Mouse (Mus musculus) hematopoietic stem cell, adult 5-6 weeks (primary cell): Measurements from ENCODE around the gene Cd63. TPM values are rescaled to one million over a fixed set of nuclear protein-coding genes. Genes with fewer than 3 reads are reported as not detected.

Experiments used
- ATAC-seq, 2 experiments: fragments of 125-278 bp in 1 of 2; replicated peaks in 1 of 2; 2 replicates each; pipeline ENCODE4 v1.8.0; 2016 to 2017; ENCODE audit warnings: inconsistent platforms in 2 of 2, mild to moderate bottlenecking in 2 of 2, moderate number of reproducible peaks in 2 of 2, low read depth in 1 of 2, moderate TSS enrichment in 1 of 2; ENCODE audit not compliant: low FRiP score in 2 of 2, poor library complexity in 2 of 2, severe bottlenecking in 2 of 2, insufficient read depth in 1 of 2, low TSS enrichment in 1 of 2
- total RNA-seq: library from RNA; stranded (forward); fragments of 172-1452, 232-1000 nt; gene quantifications from 2 replicates; pipeline ENCODE4 v1.2.3, GENCODE M21; 2017

The Cd63 gene
- total RNA-seq, 1 experiment from 2014 or later, result 54.5 TPM

DNA sequence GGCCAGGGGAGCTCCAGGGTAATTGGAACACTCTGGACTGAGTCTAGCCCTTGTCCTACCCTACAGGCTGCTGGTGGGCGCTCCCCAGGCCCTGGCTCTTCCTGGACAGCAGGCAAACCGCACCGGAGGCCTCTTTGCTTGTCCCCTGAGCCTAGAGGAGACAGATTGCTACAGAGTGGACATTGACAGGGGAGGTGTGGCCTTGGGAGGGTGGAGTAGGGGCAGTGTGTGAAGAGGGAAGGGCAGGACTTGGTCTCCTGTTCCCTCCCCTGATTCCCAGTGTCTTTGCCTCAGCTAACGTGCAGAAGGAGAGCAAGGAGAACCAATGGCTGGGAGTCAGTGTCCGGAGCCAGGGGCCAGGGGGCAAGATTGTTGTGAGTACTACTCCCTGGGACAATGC, 38.2 kb downstream of the Cd63 start:
- no peak for ATAC-seq

DNA sequence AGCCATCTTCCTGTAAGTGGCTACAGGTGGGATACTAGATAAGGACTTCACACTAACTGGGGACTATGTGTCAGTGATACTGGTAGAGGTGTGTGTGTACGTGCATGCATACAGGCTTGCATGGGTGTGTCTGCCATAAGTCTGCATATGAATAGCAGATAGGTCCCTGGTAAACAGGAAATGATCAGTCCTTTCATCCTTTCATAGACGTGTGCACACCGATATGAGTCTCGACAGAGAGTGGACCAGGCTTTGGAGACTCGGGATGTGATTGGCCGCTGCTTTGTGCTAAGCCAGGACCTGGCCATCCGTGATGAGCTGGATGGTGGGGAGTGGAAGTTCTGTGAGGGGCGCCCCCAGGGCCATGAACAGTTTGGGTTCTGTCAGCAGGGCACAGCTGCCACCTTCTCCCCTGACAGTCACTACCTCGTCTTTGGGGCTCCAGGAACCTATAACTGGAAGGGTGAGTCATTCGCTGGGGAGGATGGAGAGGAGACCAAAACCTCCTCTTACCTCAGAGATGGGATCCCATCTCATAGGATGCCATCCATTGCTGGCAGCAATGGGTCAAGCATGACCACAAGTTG, 39.8 kb downstream of the Cd63 start:
- no peak for ATAC-seq

DNA sequence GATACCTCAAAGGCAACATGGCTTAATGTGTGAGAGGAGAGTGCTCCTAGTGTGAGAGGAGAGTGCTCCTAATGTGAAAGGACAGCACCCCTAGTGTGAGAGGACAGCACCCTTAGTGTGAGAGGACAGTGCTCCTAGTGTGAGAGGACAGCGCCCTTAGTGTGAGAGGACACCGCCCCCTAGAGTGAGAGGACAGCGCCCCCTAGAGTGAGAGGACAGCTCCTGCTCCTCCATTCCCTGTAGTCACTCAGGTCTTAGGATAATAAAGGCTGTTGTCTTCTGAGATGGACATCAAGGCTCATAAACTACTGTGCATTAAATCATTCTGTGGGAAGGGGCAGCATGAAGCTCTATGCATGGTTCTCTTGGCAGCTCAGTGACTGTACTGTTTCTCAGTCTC, 44.9 kb downstream of the Cd63 start:
- peak; percentile 57 to 62; a peak in 3 of 4 replicates for ATAC-seq

DNA sequence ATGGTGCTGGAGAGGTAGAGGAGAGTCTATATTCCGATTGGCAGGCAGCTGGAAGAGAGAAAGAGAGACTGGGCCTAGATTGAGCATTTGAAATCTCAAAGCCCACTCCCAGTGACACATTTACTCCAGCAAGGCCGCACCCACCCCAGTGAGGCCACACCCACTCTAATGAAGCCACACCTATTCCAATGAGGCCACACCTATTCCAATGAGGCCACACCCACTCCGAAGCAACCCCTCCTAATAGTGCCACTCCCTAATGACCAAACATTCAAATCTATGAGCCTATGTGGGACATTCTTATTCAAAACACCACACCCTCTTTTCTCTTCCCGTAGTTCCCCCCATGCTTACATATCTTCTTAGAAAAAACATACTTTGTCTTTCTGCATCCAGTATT, 46.7 kb downstream of the Cd63 start:
- no peak for ATAC-seq

DNA sequence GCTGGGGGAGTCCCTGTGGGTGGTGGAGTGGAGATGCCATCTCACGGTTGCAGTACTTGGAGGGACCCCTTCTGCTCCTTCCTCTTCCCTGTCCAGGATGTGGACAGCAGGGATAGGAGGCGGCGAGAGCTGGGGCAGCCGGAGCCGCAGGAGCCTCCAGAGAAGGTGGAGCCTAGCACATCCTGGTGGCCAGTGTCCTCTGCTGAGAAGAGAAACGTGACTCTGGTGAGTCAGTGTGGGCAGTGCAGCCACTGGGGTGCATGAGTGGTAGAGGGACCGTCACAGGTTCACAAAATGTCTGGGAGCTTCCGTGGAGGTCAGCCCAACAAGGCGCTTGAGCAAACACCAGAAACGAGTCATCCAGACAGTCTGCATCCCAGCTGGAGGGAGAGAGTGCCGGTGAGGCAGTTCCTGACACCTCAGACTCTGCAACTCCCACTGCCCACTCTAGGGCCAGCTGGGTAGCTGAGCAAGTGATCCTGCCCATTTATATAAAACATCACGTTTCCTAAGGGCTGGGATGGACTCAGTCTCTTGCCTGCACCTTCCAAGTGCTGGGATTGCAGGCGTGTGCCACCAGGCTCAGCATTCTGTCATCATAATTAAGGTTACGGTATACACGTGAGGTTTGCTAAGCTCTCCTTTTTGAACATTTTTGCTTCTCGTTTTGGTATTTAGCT, 49.6 kb downstream of the Cd63 start:
- no peak for ATAC-seq

DNA sequence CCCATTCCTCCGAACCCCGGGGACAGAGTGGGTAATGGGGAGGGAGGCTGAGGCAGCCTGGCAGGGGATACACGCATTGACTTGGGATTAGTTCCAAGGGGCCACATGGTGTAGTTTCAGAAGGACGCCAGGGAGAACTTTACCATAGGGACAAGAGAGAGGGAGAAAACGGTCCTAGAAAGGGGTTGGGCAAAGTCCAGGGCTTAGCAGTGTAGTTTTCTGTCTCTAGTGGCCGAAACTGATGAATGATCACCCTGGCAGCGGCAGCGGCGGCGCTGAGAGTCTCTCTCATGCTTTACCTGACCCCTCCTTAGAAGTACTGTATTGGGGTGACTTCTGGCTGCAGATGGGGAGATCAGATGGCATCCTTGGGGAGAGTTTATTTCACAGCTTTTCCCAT, 57.6 kb downstream of the Cd63 start:
- ATAC-seq, result no peak

DNA sequence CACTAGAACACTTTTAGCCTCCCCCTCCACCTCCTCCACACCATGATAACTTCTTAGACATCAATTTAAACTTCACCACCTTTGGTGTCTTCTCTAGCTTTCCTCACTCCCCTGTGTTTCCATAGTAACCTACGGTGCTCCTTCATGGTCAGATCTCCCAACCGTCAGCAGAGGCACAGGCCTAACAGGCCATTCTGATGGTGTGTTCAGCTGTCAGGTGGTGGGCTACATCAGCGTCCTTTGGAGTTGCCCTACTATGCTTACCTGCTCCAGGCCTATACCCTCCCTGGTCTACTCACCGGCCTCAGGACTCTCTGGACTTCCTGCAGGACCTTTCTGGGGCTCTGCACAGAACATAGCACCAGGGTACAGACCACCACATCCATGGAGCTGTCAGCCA, 59.4 kb downstream of the Cd63 start:
- no peak for ATAC-seq

DNA sequence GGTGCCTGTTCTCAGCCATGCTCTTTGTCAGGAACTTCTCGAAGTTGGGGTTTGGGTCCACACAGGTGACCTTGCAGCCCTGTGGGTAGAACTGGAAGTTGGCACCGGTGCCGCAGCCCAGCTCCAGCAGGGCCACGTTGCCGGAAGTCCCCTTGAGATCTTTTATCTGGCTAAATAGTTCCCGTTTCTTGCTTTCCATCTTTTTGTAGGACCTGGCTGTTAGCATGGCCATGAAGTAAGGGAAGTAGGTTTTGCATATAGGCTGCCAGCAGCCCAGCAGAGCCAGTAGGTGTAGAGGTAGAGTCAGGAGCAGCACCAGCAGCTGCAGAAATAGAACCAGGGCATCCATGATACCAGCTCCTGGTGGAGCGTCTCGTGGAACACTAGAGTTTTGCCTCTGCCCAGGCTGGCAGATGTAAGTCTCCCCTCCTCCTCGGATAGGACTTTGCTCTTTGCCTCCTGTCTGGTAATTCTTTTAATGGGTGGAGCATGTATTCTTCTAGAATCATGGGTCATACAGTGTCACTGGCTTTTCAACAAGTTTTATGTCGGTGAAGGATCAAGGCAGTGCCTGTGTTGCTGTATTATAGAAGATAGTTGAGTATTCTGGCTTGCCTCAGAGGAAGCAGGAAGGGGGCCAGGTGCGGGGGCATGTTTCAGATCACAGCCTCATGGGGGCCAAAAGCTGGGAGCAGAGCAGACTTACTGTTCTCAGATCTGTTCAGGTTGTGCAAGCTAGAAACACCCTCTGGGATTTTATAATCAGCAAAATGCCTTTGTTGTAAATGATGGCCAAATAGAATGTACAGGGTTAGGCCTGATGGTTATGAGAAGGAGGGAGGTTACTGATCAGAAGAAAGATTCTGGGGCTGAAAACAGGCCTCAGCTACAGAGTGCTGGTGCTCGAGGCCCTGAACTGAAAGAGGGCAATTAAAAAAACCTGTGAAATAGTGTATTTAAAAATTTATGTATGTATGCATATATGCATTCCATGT, 60.1 kb downstream of the Cd63 start, which contains the start of gene Mettl7b:
Gene Mettl7b (minus strand): TSS at position 399 of the 995 bp plus-strand sequence.
- peak; percentile 59 to 61 for ATAC-seq

Other genes starting within 250 kb of the Cd63 start
- 7.7 and 8.0 TPM in 2 replicates for gene Suox, start 226.9 kb upstream of the Cd63 start, total RNA-seq
- gene Rab5b, start 204.7 kb upstream of the Cd63 start, total RNA-seq, result 36.4 and 51.5 TPM in 2 replicates
- gene Pmel, start 196.8 kb upstream of the Cd63 start, total RNA-seq, result 1.2 and 1.8 TPM in 2 replicates
- 72.5 and 89.6 TPM in 2 replicates for gene Cdk2, start 196.0 kb upstream of the Cd63 start, total RNA-seq
- 15.4 and 17.8 TPM in 2 replicates for gene Dgka, start 156.1 kb upstream of the Cd63 start, total RNA-seq
- gene Pym1, start 153.1 kb upstream of the Cd63 start, total RNA-seq, result 29.2 and 57.2 TPM in 2 replicates
- gene Mmp19, start 110.1 kb upstream of the Cd63 start, total RNA-seq, result 1.0 TPM in 1 of 2 replicates, not detected in the other
- gene Dnajc14, start 96.9 kb upstream of the Cd63 start, total RNA-seq, result 34.6 and 48.0 TPM in 2 replicates
- gene Tmem198b, start 96.6 kb upstream of the Cd63 start, total RNA-seq, result 4.9 and 6.8 TPM in 2 replicates
- 200 and 239 TPM in 2 replicates for gene Sarnp, start 83.7 kb upstream of the Cd63 start, total RNA-seq
- 61.1 and 74.1 TPM in 2 replicates for gene Ormdl2, start 79.3 kb upstream of the Cd63 start, total RNA-seq
- 1.8 and 2.7 TPM in 2 replicates for gene Gdf11, start 9.3 kb upstream of the Cd63 start, total RNA-seq
- gene Rdh5, start 21.9 kb downstream of the Cd63 start, total RNA-seq, result 1.3 and 5.1 TPM in 2 replicates
- gene Bloc1s1, start 23.0 kb downstream of the Cd63 start, total RNA-seq, result 52.2 and 102 TPM in 2 replicates
- gene Itga7, start 32.8 kb downstream of the Cd63 start, total RNA-seq, result not detected in 2 replicates
- gene Mettl7b, start 60.0 kb downstream of the Cd63 start, total RNA-seq, result not detected in 2 replicates
- not detected in 2 replicates for gene Olfr9, start 88.4 kb downstream of the Cd63 start, total RNA-seq
- gene Olfr763, start 109.8 kb downstream of the Cd63 start, total RNA-seq, result not detected in 2 replicates
- not detected in 2 replicates for gene Olfr764-ps1, start 138.9 kb downstream of the Cd63 start, total RNA-seq
- gene Olfr765, start 149.0 kb downstream of the Cd63 start, total RNA-seq, result not detected in 2 replicates
- not detected in 2 replicates for gene Olfr766-ps1, start 168.0 kb downstream of the Cd63 start, total RNA-seq
- not detected in 2 replicates for gene Olfr767, start 181.9 kb downstream of the Cd63 start, total RNA-seq
- not detected in 2 replicates for gene Olfr768, start 198.4 kb downstream of the Cd63 start, total RNA-seq
- gene Olfr769, start 216.9 kb downstream of the Cd63 start, total RNA-seq, result not detected in 2 replicates
- not detected in 2 replicates for gene Olfr770, start 238.0 kb downstream of the Cd63 start, total RNA-seq